Mouse (Mus musculus) left cerebral cortex, adult 2 months (tissue): ENCODE results near the gene Olfr1396. TPM values are rescaled to one million over a fixed set of nuclear protein-coding genes. Genes with fewer than 3 reads are reported as not detected.
"Not testable (repeated sequence)": the region's sequence is repeated elsewhere in the genome, so short reads cannot be mapped to it uniquely, and the experiment has no call there.

Experiments used
- DNase-seq, 2 experiments: peaks; one replicate each; pipeline ENCODE4 v3.0.0; 2021 to 2022; ENCODE audit warnings: low spot score in 2 of 2, mixed read lengths in 1 of 2; ENCODE audit errors: extremely low spot score in 1 of 2
- H3K27ac ChIP-seq: fragments of 200-600 bp; 2 replicates; pipeline ENCODE4 v1.8.1; 2022
- H3K4me3 ChIP-seq: fragments of 200-600 bp; 2 replicates; pipeline ENCODE4 v1.8.1; 2022
- CTCF ChIP-seq: fragments of 200-600 bp; IDR thresholded peaks from 2 replicates; pipeline ENCODE4 v1.8.1; 2022; ENCODE audit warnings: antibody characterized with exemption, mild to moderate bottlenecking, moderate library complexity
- intact Hi-C: fragments of 180-260 bp; cut with DNase I; formaldehyde crosslinking; loops from one replicate; pipeline ENCODE4 v1.15.1; 2025
- total RNA-seq, 2 experiments: library from RNA; stranded (reverse); gene quantifications; 2 replicates each; pipeline ENCODE4 v1.2.3; 2021

Gene Olfr1396
- total RNA-seq, 2 experiments from 2014 or later: not detected

DNA sequence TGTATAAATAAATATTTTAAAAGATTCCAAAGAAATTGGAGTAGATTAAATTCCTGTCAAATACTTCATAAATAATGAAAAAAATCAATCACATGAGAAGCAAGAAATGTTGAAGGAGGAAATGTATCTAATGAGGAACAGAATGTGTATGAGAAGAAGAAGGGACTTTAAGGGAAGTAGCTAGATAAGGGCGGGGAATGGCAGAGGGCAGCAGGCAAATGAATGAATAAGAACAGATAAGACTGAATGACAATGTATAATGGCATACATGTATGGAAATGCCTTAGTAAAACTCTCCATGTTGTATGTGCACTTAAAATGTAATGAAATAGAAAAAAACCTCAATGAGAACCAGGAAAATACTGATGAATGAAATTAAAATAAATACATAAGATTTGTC, 46.3 kb downstream of the Olfr1396 start:
- Histone ChIP-seq H3K27ac (no peak overlapping the region), H3K4me3 (no peak overlapping the region)
- intact Hi-C loops: no loop called here
- no peak for DNase-seq
- no peak for TF ChIP-seq CTCF

GRCm38 (mm10) chr11:49063713-49064469, 50.8 kb downstream of the Olfr1396 start, which contains the start of gene Tgtp2:
Tgtp2 (minus strand) TSS chr11:49064206.
- H3K4me3 ChIP-seq, DNase-seq, intact Hi-C loops, H3K27ac ChIP-seq: not testable (repeated sequence)

GRCm38 (mm10) chr11:49061865-49062264, 52.8 kb downstream of the Olfr1396 start:
- H3K4me3 ChIP-seq, DNase-seq, H3K27ac ChIP-seq, intact Hi-C loops: not testable (repeated sequence)

GRCm38 (mm10) chr11:49060061-49060460, 54.6 kb downstream of the Olfr1396 start:
- H3K27ac ChIP-seq, intact Hi-C loops, H3K4me3 ChIP-seq, DNase-seq: not testable (repeated sequence)

Other genes with a start within 250 kb of the Olfr1396 start
- 1 to 10 TPM; 5.5 to 5.6 TPM for gene Irgm1, start 243.2 kb downstream of the Olfr1396 start, total RNA-seq
- gene Gm5431, start 212.7 kb downstream of the Olfr1396 start, total RNA-seq: under 1 TPM; 0.18 to 0.33 TPM
- gene Psme2b, start 168.7 kb downstream of the Olfr1396 start, total RNA-seq: 1 to 10 TPM in 1 of 2 experiments, not detected in 1; 1.5 TPM
- not detected for gene Olfr56, start 136.0 kb downstream of the Olfr1396 start, total RNA-seq
- gene 9930111J21Rik1, start 135.5 kb downstream of the Olfr1396 start, total RNA-seq: 1 to 10 TPM in 1 of 2 experiments, under 1 TPM in 1; 0.87 to 1.1 TPM
- under 1 TPM; 0.21 to 0.27 TPM for gene Gm12185, start 122.6 kb downstream of the Olfr1396 start, total RNA-seq
- gene Tgtp1, start 120.7 kb downstream of the Olfr1396 start, total RNA-seq: under 1 TPM in 1 of 2 experiments, not detected in 1; 0.84 TPM
- gene 9930111J21Rik2, start 63.6 kb downstream of the Olfr1396 start, total RNA-seq: 1 to 10 TPM; 1.6 to 1.8 TPM
- gene Tgtp2, start 50.7 kb downstream of the Olfr1396 start, total RNA-seq: under 1 TPM in 1 of 2 experiments, not detected in 1; 0.50 TPM
- gene Ifi47, start 38.3 kb downstream of the Olfr1396 start, total RNA-seq: under 1 TPM; 0.45 to 0.68 TPM
- not detected for gene Olfr1395, start 27.4 kb upstream of the Olfr1396 start, total RNA-seq
- gene Olfr1394, start 39.5 kb upstream of the Olfr1396 start, total RNA-seq: not detected
- not detected for gene Btnl9, start 72.3 kb upstream of the Olfr1396 start, total RNA-seq
- 10 to 100 TPM; 53.1 to 58.1 TPM for gene Zfp62, start 88.4 kb upstream of the Olfr1396 start, total RNA-seq
- 10 to 100 TPM; 64.4 to 77.0 TPM for gene Mgat1, start 129.3 kb upstream of the Olfr1396 start, total RNA-seq
- gene Olfr1393, start 163.4 kb upstream of the Olfr1396 start, total RNA-seq: under 1 TPM; 0.11 to 0.33 TPM
- gene Olfr1392, start 170.4 kb upstream of the Olfr1396 start, total RNA-seq: not detected
- not detected for gene Olfr10, start 189.9 kb upstream of the Olfr1396 start, total RNA-seq
- gene Olfr1391, start 207.9 kb upstream of the Olfr1396 start, total RNA-seq: not detected
- gene Olfr1390, start 220.3 kb upstream of the Olfr1396 start, total RNA-seq: not detected